Mouse (Mus musculus): ENCODE measurements around the gene Trim42.

- TF ChIP-seq POLR2A (IDR thresholded peaks at IDR 0.05; ENCODE audit: borderline replicate concordance, low read depth, low read length) (no peak), CTCF (IDR thresholded peaks at IDR 0.05; ENCODE audit: low read depth, low read length) (no peak)
These were observed 54.2 kb downstream of the Trim42 start for GRCm38 (mm10) chr9:97315421-97316055.
